Mouse (Mus musculus): ENCODE results near the gene Zrsr1. TPM values are rescaled to one million over a fixed set of nuclear protein-coding genes. Genes with fewer than 3 reads are reported as not detected.

Gene Zrsr1
- polyA plus RNA-seq, 1 experiment, result 25.0 TPM

GRCm38 (mm10) chr11:23020841-23021240 is 49.0 kb downstream of the Zrsr1 start:
- Histone ChIP-seq H3K4me1 (ENCODE audit: control insufficient read depth, insufficient read depth, low read length) (peaks cover 8% of the 10 kb centered on the region), H3K27ac (ENCODE audit: insufficient read depth, low read depth, low read length) (no peak overlapping the region), H3K4me3 (ENCODE audit: insufficient read depth, low read length) (no peak overlapping the region)
- TF ChIP-seq POLR2A (IDR thresholded peaks at IDR 0.05; ENCODE audit: borderline replicate concordance, low read depth, low read length) (no peak), CTCF (IDR thresholded peaks at IDR 0.05; ENCODE audit: low read depth, low read length) (no peak)

GRCm38 (mm10) chr11:23023155-23023554 is 51.4 kb downstream of the Zrsr1 start:
- Histone ChIP-seq H3K4me3 (ENCODE audit: insufficient read depth, low read length) (no peak overlapping the region), H3K4me1 (ENCODE audit: control insufficient read depth, insufficient read depth, low read length) (peaks cover 8% of the 10 kb centered on the region), H3K27ac (ENCODE audit: insufficient read depth, low read depth, low read length) (no peak overlapping the region)
- TF ChIP-seq POLR2A (IDR thresholded peaks at IDR 0.05; ENCODE audit: borderline replicate concordance, low read depth, low read length) (no peak), CTCF (IDR thresholded peaks at IDR 0.05; ENCODE audit: low read depth, low read length) (no peak)

- Histone ChIP-seq H3K4me3 (ENCODE audit: insufficient read depth, low read length) (no peak overlapping the region), H3K4me1 (ENCODE audit: control insufficient read depth, insufficient read depth, low read length) (peaks cover 8% of the 10 kb centered on the region), H3K27ac (ENCODE audit: insufficient read depth, low read depth, low read length) (no peak overlapping the region)
- TF ChIP-seq POLR2A (IDR thresholded peaks at IDR 0.05; ENCODE audit: borderline replicate concordance, low read depth, low read length) (no peak), CTCF (IDR thresholded peaks at IDR 0.05; ENCODE audit: low read depth, low read length) (no peak)
These were observed 52.4 kb downstream of the Zrsr1 start for GRCm38 (mm10) chr11:23024169-23024568.

Other genes starting within 250 kb of the Zrsr1 start
- 19.7 and 20.5 TPM in 2 replicates for gene B3gnt2, start 111.0 kb upstream of the Zrsr1 start, polyA plus RNA-seq (2012; ENCODE audit: insufficient read depth, insufficient read length, missing spikeins)
- gene Gm28048, start 10.1 kb downstream of the Zrsr1 start, polyA plus RNA-seq (2012; ENCODE audit: insufficient read depth, insufficient read length, missing spikeins), result 56.5 and 58.5 TPM in 2 replicates
- gene Commd1, start 10.4 kb downstream of the Zrsr1 start, polyA plus RNA-seq (2012; ENCODE audit: insufficient read depth, insufficient read length, missing spikeins), result 72.7 and 85.7 TPM in 2 replicates
- gene Cct4, start 18.5 kb downstream of the Zrsr1 start, polyA plus RNA-seq (2012; ENCODE audit: insufficient read depth, insufficient read length, missing spikeins), result 132 and 134 TPM in 2 replicates
- 8.1 and 8.3 TPM in 2 replicates for gene Fam161a, start 35.5 kb downstream of the Zrsr1 start, polyA plus RNA-seq (2012; ENCODE audit: insufficient read depth, insufficient read length, missing spikeins)